Mouse (Mus musculus) liver, adult 2 months (tissue): ENCODE results near the gene Rusc1. TPM values are rescaled to one million over a fixed set of nuclear protein-coding genes. Genes with fewer than 3 reads are reported as not detected.
"Not testable (repeated sequence)": the region's sequence is repeated elsewhere in the genome, so short reads cannot be mapped to it uniquely, and the experiment has no call there.

Experiments
- DNase-seq: peaks from one replicate; pipeline ENCODE4 v3.0.0-alpha.2; 2011; ENCODE audit warnings: low read depth, low spot score; ENCODE audit errors: extremely low read depth
- H3K27ac ChIP-seq: fragments of 200-500 bp; replicated peaks from 2 replicates; pipeline ENCODE4 v1.5.1; 2012; ENCODE audit warnings: low read depth, mild to moderate bottlenecking, control low read depth, inconsistent platforms, low read length; ENCODE audit not compliant: insufficient read depth
- H3K27me3 ChIP-seq: fragments of 200-500 bp; 2 replicates; pipeline ENCODE4 v1.6.1; 2012; ENCODE audit warnings: mild to moderate bottlenecking, moderate library complexity, low read length, inconsistent platforms; ENCODE audit not compliant: control insufficient read depth, insufficient read depth
- H3K36me3 ChIP-seq: fragments of 200-500 bp; 2 replicates; pipeline ENCODE4 v1.6.1; 2012; ENCODE audit warnings: low read length, inconsistent platforms; ENCODE audit not compliant: control insufficient read depth, insufficient read depth
- H3K4me1 ChIP-seq: fragments of 200-500 bp; 2 replicates; pipeline ENCODE4 v1.6.1; 2011; ENCODE audit warnings: low read length; ENCODE audit not compliant: control insufficient read depth, insufficient read depth
- H3K4me3 ChIP-seq: fragments of 200-500 bp; 2 replicates; pipeline ENCODE4 v1.5.1; 2011; ENCODE audit warnings: low read depth, mild to moderate bottlenecking, control low read depth, low read length, moderate library complexity; ENCODE audit not compliant: insufficient read depth
- H3K79me2 ChIP-seq: fragments of 200-500 bp; 2 replicates; pipeline ENCODE4 v1.6.1; 2012; ENCODE audit warnings: inconsistent platforms, mild to moderate bottlenecking, low read length, moderate library complexity; ENCODE audit not compliant: control insufficient read depth, insufficient read depth
- H3K9ac ChIP-seq: fragments of 200-500 bp; 2 replicates; pipeline ENCODE4 v1.6.1; 2012; ENCODE audit warnings: low read depth, mild to moderate bottlenecking, control low read depth, inconsistent platforms, low read length
- CTCF ChIP-seq: fragments of 200-500 bp; IDR thresholded peaks from 2 replicates; pipeline ENCODE4 v1.5.1; 2011; ENCODE audit warnings: low read depth, low read length, control low read depth
- POLR2A ChIP-seq: fragments of 200-500 bp; IDR thresholded peaks from 2 replicates; pipeline ENCODE4 v1.6.1; 2011; ENCODE audit warnings: low read length, control low read depth; ENCODE audit not compliant: insufficient read depth; ENCODE audit errors: extremely low read depth
- WGBS: fragments of 180-500 bp; shearing (Covaris S2); methylation state at CpG from one replicate; pipeline ENCODE4 v1.1.7; 2018; 5-methylcytosine and 5-hydroxymethylcytosine counted together
- polyA plus RNA-seq: library from polyadenylated mRNA; depleted of rRNA; stranded (reverse); fragments of >200 nt; gene quantifications from 2 replicates; pipeline ENCODE4 v1.2.3, GENCODE M21; 2012
- total RNA-seq: library from RNA; depleted of rRNA; stranded (reverse); fragments of >200 nt; gene quantifications from 2 replicates; pipeline ENCODE4 v1.2.3, GENCODE M21; 2014

Gene Rusc1
- total and polyA plus RNA-seq, 2 experiments, result 4.8 to 18.3 TPM

- Histone ChIP-seq H3K36me3 (no peaks in the 10 kb centered on the region), H3K9ac (no peak overlapping the region), H3K4me3 (no peak overlapping the region), H3K4me1 (peaks cover 13% of the 10 kb centered on the region), H3K27ac (no peak overlapping the region), H3K79me2 (no peaks in the 10 kb centered on the region), H3K27me3 (no peaks in the 10 kb centered on the region)
- TF ChIP-seq POLR2A (no peak), CTCF (peak; percentile 49)
- DNase-seq, result peak; percentile 53
- 36% methylated on average over 21 of the region's 21 CpGs for WGBS
Measured at GRCm38 (mm10) chr3:89087338-89088110, 5.6 kb downstream of the Rusc1 start.

DNA sequence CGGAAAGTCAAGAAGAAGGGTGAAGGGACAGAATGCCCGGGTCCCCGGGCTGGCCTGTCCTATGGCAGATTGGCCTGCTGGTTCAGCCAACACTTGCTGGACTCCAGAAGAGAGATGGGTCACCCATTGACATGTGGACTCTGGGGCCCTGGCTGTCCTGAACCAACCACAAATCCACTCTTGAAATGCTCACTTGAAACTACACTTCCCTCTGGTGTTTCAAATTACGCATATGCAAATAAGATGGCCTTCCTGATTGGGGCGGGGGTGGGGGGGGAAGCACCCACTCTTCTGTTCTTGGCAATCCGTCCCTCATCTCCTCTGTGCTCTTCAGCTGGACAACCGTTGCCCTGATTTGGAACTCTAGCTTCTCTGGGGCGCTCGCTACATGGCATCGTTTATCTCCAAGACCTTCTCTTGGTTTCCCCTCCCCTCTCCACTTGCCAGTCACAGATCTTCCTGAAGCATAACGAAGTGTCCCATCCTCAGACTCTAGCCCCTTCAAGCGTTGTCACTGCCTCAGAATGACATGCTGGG, 8.4 kb downstream of the Rusc1 start:
- H3K9ac ChIP-seq, result no peak overlapping the region
- H3K27me3 ChIP-seq, result no peaks in the 10 kb centered on the region
- no peak overlapping the region for H3K4me3 ChIP-seq
- no peaks in the 10 kb centered on the region for H3K79me2 ChIP-seq
- TF ChIP-seq CTCF (no peak), POLR2A (no peak)
- H3K4me1 ChIP-seq, result peaks cover 8% of the 10 kb centered on the region
- WGBS, result 88% methylated on average over 12 of the region's 12 CpGs
- peaks cover under 1% of the 10 kb centered on the region; the same call in 1 of the 2 replicates for H3K36me3 ChIP-seq
- no peak for DNase-seq
- H3K27ac ChIP-seq, result no peak overlapping the region

DNA sequence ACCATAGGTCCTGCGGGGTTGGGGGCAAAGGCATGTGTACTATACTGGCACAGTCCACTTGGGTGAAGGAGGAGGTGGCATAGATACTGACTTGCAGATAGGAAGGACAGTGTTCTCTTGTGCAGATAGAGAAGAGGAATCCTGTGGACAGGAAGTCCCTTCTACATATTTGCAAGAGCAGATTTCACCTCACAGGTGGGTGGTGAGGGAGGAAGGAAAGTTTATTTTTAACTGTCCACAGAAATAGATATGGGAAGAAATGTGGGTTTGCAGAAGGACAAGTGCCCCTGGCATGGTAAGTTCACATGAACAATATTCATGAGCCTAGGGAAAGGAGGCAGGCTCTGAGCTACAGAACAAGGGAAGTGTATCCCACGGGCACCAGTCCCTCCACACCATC, 9.0 kb downstream of the Rusc1 start:
- Histone ChIP-seq H3K27me3 (no peaks in the 10 kb centered on the region), H3K27ac (no peak overlapping the region), H3K9ac (no peak overlapping the region), H3K79me2 (no peaks in the 10 kb centered on the region), H3K4me1 (peaks cover 6% of the 10 kb centered on the region), H3K4me3 (no peak overlapping the region), H3K36me3 (peaks cover 6% of the 10 kb centered on the region; the same call in 1 of the 2 replicates)
- TF ChIP-seq POLR2A (no peak), CTCF (no peak)
- DNase-seq, result no peak
- 82% methylated on average over 2 of the region's 2 CpGs for WGBS

DNA sequence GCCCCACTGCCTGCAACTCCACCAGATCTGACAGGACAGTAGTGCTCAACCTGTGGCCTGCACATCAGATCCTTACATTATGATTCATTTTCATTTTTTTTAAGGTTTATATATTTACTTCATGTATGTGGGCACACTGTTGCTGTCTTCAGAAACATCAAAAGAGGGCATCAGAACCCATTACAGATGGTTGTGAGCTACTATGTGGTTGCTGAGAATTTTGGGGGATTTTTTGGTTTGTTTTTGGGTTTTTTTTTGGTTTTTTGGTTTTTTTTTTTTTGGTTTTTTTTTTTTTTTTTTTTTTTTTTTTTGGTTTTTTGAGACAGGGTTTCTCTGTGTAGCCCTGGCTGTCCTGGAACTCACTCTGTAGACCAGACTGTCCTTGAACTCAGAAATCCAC, 10.8 kb downstream of the Rusc1 start:
- H3K27ac ChIP-seq, H3K4me1 ChIP-seq, H3K79me2 ChIP-seq, DNase-seq, H3K4me3 ChIP-seq, H3K27me3 ChIP-seq, H3K9ac ChIP-seq: not testable (repeated sequence)
- peaks cover 14% of the 10 kb centered on the region for H3K36me3 ChIP-seq

DNA sequence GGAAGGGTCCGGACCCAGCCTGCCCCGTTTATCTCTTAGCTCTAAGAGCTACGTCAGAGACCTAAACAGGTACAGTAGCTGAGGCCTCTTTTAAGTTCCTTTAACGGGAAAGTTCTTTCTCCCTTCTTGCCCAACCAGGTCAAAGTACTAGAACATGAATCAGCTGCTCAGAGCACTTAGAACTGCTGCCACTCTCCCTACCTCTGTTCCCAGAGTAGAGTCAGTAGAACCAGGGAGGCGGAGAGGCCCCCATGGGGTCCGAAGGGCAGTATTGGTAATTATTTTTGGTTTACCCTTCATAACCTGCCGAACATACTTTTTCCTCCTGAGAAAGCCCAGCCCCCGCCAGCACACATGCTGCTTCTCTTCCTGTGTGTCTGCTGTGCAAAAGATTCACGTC, 15.7 kb downstream of the Rusc1 start:
- TF ChIP-seq CTCF (no peak), POLR2A (no peak)
- Histone ChIP-seq H3K27ac (no peak overlapping the region), H3K27me3 (no peaks in the 10 kb centered on the region), H3K4me1 (no peaks in the 10 kb centered on the region), H3K9ac (no peak overlapping the region), H3K79me2 (no peaks in the 10 kb centered on the region), H3K36me3 (peaks cover 54% of the 10 kb centered on the region), H3K4me3 (no peak overlapping the region)
- 80% methylated on average over 9 of the region's 9 CpGs for WGBS
- peak; percentile 30 for DNase-seq

DNA sequence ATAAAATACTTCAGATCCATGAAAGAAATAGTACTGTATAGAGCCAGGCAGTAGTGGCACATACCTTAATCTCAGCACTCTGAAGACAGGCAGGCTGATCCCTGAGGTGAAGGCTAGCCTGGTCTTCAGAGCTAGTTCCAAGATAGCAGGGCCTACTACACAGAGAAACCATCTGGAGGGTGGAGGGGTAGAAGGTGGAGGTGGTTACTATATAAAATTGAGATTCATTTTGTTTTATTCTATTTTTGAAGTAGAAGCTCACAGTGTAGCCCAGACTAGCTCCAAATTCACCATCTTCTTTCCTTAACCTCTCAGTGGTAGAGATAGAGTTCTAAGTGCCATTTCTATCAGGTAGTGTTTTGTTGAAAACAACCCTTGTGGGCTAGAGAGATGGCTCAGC, 25.8 kb downstream of the Rusc1 start:
- TF ChIP-seq CTCF (no peak), POLR2A (no peak)
- no peak overlapping the region for H3K9ac ChIP-seq
- H3K27me3 ChIP-seq, result no peaks in the 10 kb centered on the region
- DNase-seq, result no peak
- H3K27ac ChIP-seq, result no peak overlapping the region
- no peaks in the 10 kb centered on the region for H3K79me2 ChIP-seq
- peaks cover 72% of the 10 kb centered on the region for H3K36me3 ChIP-seq
- H3K4me1 ChIP-seq, result no peaks in the 10 kb centered on the region
- no peak overlapping the region for H3K4me3 ChIP-seq
